Mouse (Mus musculus): ENCODE measurements around the gene Pbx3.

Gene Pbx3

DNA sequence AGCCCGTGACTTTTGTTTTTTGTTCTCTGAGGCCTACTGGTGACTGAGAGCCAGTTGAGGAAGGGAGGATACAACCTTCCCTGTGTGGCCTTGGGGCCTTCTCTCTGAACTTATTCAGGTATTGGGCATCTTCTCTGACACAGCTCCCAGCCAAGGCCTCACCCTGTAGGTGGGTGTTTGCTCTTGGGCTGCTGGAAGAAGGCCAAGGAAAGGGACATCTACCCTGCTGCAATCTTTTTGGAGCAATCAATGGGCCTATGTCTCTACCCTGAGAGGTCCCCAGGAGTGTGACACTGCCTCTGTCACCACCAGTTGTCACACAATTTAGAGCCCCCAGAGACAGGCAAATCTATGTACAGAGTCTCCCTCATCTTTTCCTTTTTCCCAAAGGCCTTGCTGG lies 226.5 kb downstream of the Pbx3 start:
- DNase-seq (ENCODE audit: low read depth): no peak

DNA sequence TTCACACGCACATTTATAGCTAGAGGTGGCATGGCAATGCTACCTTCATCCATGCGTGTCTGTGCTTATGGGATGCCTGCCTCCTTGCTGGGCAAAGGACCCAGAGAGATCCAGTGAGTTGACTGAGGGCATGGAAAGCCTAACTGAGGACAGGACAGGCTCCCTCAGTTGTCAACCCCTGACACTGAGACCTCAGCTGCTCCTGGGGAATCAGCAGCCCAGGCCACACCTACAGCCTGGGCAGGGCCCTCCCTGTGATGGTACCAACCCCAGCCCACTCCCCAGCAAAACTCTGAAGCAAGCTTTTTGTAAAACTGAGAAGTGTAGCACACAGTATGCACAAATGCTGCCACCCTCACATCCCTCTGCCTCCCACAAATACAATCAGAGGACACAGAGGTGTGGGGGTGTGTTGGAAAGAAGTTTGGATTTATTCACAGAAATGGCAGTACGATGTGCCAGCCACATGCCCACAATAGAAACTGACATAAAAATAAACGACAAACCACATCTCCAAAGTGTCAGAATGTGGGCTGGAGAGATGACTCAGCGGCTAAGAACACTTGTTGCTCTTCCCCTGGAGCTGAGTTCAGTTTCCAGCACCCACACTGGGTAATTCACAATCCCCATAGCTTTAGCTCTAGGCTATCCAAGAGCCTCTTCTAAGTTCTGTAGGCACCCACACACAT lies 233.3 kb downstream of the Pbx3 start:
- peak; percentile 8 for DNase-seq (ENCODE audit: low read depth)

DNA sequence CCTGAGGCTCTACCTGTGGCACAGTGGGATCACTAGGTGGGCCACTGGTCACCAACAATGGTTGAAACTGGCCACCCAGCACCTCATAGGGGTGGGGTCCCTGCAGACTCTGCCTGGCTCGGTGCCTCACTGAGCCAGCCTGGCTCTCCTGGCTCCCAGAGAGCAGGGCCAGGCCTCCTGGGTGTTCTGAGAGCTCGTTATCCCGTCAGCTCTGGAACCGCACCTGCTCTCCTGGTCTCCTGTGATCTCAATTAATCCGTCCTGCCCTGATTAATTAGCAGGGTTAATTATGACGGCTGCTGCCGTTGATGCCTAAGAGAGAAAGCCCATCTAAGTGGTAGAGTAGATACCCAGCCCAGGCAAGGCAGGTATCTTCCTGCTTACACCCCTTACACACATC lies 237.6 kb downstream of the Pbx3 start:
- no peak for DNase-seq (ENCODE audit: low read depth)

DNA sequence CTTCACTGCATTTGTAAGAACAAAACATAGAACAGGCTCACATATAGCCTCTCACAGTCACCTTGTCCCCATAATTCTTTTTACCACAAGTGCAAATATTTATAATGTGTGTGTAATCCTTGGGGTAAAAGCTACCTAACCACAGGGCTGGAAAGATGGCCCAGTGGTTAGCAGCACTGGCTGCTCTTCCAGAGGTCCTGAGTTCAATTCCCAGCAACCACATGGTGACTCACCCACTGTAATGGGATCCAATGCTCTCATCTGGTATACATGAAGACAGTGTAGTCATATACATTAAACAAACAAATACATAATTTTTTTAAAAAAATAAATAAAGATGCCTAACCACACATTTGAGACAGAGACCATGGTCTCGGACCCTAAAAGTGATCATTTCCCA lies 240.2 kb downstream of the Pbx3 start:
- no peak for DNase-seq (ENCODE audit: low read depth)

DNA sequence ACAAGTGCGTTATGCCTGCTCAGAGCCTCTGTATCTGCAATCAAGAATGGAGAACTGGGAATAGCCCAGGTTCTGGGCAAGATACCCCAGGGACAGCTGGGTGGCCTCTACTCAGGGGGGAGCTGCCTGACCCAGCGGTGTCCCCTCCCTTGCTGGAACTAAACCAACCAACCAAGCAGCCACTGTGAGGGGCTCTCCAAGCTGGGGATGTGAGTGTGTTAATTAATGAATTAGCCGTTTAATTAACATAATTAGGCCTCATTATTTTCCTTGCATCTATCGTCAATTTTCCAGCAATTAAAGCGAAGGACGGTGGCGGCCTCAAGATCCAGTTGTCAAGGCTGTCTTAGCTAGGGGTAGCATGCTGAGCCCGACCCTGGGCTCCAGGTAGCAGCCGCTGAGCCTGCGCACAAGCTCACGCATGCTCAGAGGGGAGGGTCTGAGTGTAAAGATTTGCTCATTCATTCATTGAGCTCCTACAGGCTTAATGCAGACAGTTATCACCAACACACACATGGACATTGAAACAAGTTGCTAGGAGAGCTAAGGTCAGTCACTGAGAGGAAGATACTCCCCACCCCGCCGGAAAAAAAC lies 243.2 kb downstream of the Pbx3 start:
- no peak for DNase-seq (ENCODE audit: low read depth)

DNA sequence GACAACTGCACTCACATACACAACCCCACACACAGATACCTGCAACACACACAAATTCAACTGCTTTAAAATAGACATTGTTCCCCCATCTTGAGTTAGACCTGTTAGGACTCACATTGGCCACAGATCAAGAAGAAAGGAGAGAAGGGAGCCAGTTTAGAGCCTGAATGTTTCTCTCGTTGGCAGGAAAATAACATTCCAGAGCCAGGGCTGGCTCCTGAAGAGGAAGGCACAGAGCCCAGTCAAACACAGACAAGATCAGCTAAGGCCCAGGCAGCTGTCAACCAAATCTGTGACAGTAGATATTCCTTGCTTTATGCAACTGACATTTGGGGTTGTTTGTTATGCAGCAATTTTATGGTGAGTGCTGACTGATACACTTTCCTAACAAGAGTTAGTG lies 245.1 kb downstream of the Pbx3 start:
- no peak for DNase-seq (ENCODE audit: low read depth)

DNA sequence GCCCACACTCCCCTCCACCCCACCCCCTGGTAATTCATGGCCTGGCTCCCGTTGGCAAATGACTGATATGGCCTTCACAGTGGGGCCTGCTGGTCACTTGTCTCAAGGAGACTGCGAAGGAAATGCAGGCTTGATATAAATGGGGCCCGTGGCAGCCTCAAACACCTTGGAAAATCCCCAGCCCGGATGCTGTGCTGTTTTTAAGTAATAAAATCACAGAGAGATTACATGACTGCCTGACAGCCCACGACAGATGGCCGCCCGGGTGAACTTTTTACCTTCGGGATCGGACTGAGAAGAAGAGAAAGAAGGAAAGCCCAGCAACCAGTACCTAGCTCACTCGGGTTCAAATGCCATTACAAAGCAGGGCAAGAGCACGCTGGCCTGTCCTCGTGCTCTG lies 249.0 kb downstream of the Pbx3 start:
- DNase-seq (ENCODE audit: low read depth): no peak

All from induced T-regulatory cell, adult 2 months (primary cell).